Mouse (Mus musculus): ENCODE results near the gene Klk1b4. TPM values are rescaled to one million over a fixed set of nuclear protein-coding genes. Genes with fewer than 3 reads are reported as not detected.
"Not testable (repeated sequence)": the region's sequence is repeated elsewhere in the genome, so short reads cannot be mapped to it uniquely, and the experiment has no call there.

Klk1b4 gene
- polyA plus RNA-seq, 1 experiment from 2014 or later: not detected

- not testable (repeated sequence) for DNase-seq (ENCODE audit: low spot score, missing footprints); H3K4me3 ChIP-seq (ENCODE audit: low read depth, low read length); H3K27ac ChIP-seq (ENCODE audit: low read depth, low read length); H3K36me3 ChIP-seq (ENCODE audit: control insufficient read depth, insufficient read depth, low read length); ATAC-seq (ENCODE audit: low FRiP score); H3K4me1 ChIP-seq (ENCODE audit: control insufficient read depth, insufficient read depth, low read length); H3K9me3 ChIP-seq (ENCODE audit: control insufficient read depth, low read length); H3K4me2 ChIP-seq; H3K9ac ChIP-seq (ENCODE audit: low read length); H3K27me3 ChIP-seq (ENCODE audit: control insufficient read depth, insufficient read depth, low read length)
- WGBS: 86% methylated on average over 6 of the region's 6 CpGs
These were observed 15.1 kb downstream of the Klk1b4 start for GRCm38 (mm10) chr7:44222335-44222734.

GRCm38 (mm10) chr7:44225076-44225475, 17.8 kb downstream of the Klk1b4 start, which contains the start of gene Klk1:
Gene Klk1 (plus strand): TSS chr7:44225360.
- ATAC-seq (ENCODE audit: low FRiP score): no peak
- no peaks in the 10 kb centered on the region for H3K9me3 ChIP-seq (ENCODE audit: control insufficient read depth, low read length)

GRCm38 (mm10) chr7:44235909-44236308, 28.7 kb downstream of the Klk1b4 start, which contains the start of gene Gm36864:
Gene Gm36864 (plus strand): TSS chr7:44236177.
- 94% methylated on average over 3 of the region's 3 CpGs for WGBS

More at GRCm38 (mm10) chr7:44225076-44225475, 17.8 kb downstream of the Klk1b4 start, which contains the start of gene Klk1:
- Histone ChIP-seq H3K4me2 (no peak within 1 kb of the TSS), H3K27ac (ENCODE audit: low read depth, low read length) (no peak within 1 kb of the TSS), H3K9ac (ENCODE audit: low read length) (no peak within 1 kb of the TSS), H3K4me1 (ENCODE audit: control insufficient read depth, insufficient read depth, low read length) (no peaks in the 10 kb centered on the region), H3K4me3 (ENCODE audit: low read depth, low read length) (no peak within 1 kb of the TSS), H3K36me3 (ENCODE audit: control insufficient read depth, insufficient read depth, low read length) (no peaks in the 10 kb centered on the region), H3K27me3 (ENCODE audit: control insufficient read depth, insufficient read depth, low read length) (no peaks in the 10 kb centered on the region)
- no peak for DNase-seq (ENCODE audit: low spot score, missing footprints)
- 50% methylated on average over 1 of the region's 1 CpGs for WGBS

GRCm38 (mm10) chr7:44239913-44240312, 32.7 kb downstream of the Klk1b4 start:
- Histone ChIP-seq H3K36me3 (ENCODE audit: control insufficient read depth, insufficient read depth, low read length) (no peaks in the 10 kb centered on the region), H3K4me3 (ENCODE audit: low read depth, low read length) (no peak overlapping the region), H3K4me2 (no peak overlapping the region), H3K27me3 (ENCODE audit: control insufficient read depth, insufficient read depth, low read length) (no peaks in the 10 kb centered on the region), H3K9me3 (ENCODE audit: control insufficient read depth, low read length) (no peaks in the 10 kb centered on the region), H3K4me1 (ENCODE audit: control insufficient read depth, insufficient read depth, low read length) (no peaks in the 10 kb centered on the region), H3K9ac (ENCODE audit: low read length) (no peak overlapping the region), H3K27ac (ENCODE audit: low read depth, low read length) (no peak overlapping the region)
- ATAC-seq (ENCODE audit: low FRiP score) (no peak), DNase-seq (ENCODE audit: low spot score, missing footprints) (no peak)
- 64% methylated on average over 2 of the region's 2 CpGs for WGBS

More at GRCm38 (mm10) chr7:44235909-44236308, 28.7 kb downstream of the Klk1b4 start, which contains the start of gene Gm36864:
- no peak within 1 kb of the TSS for H3K27ac ChIP-seq (ENCODE audit: low read depth, low read length)
- no peaks in the 10 kb centered on the region for H3K4me1 ChIP-seq (ENCODE audit: control insufficient read depth, insufficient read depth, low read length)
- H3K36me3 ChIP-seq (ENCODE audit: control insufficient read depth, insufficient read depth, low read length): no peaks in the 10 kb centered on the region
- no peak within 1 kb of the TSS for H3K9ac ChIP-seq (ENCODE audit: low read length)
- ATAC-seq (ENCODE audit: low FRiP score) (no peak), DNase-seq (ENCODE audit: low spot score, missing footprints) (peak; percentile 72)
- H3K4me3 ChIP-seq (ENCODE audit: low read depth, low read length): no peak within 1 kb of the TSS
- H3K9me3 ChIP-seq (ENCODE audit: control insufficient read depth, low read length): no peaks in the 10 kb centered on the region
- no peak within 1 kb of the TSS for H3K4me2 ChIP-seq
- H3K27me3 ChIP-seq (ENCODE audit: control insufficient read depth, insufficient read depth, low read length): no peaks in the 10 kb centered on the region

- Histone ChIP-seq H3K4me2 (no peak overlapping the region), H3K4me3 (ENCODE audit: low read depth, low read length) (no peak overlapping the region), H3K27ac (ENCODE audit: low read depth, low read length) (no peak overlapping the region), H3K36me3 (ENCODE audit: control insufficient read depth, insufficient read depth, low read length) (no peaks in the 10 kb centered on the region), H3K9ac (ENCODE audit: low read length) (no peak overlapping the region), H3K4me1 (ENCODE audit: control insufficient read depth, insufficient read depth, low read length) (peaks cover 4% of the 10 kb centered on the region; the same call in 1 of the 2 replicates), H3K9me3 (ENCODE audit: control insufficient read depth, low read length) (no peaks in the 10 kb centered on the region), H3K27me3 (ENCODE audit: control insufficient read depth, insufficient read depth, low read length) (no peaks in the 10 kb centered on the region)
- no peak for DNase-seq (ENCODE audit: low spot score, missing footprints)
- ATAC-seq (ENCODE audit: low FRiP score): no peak
- 63% methylated on average over 1 of the region's 1 CpGs for WGBS
These were observed 33.5 kb downstream of the Klk1b4 start for GRCm38 (mm10) chr7:44240712-44241111.

GRCm38 (mm10) chr7:44241163-44241562, 33.9 kb downstream of the Klk1b4 start:
- Histone ChIP-seq H3K36me3 (ENCODE audit: control insufficient read depth, insufficient read depth, low read length) (no peaks in the 10 kb centered on the region), H3K9me3 (ENCODE audit: control insufficient read depth, low read length) (no peaks in the 10 kb centered on the region), H3K4me3 (ENCODE audit: low read depth, low read length) (no peak overlapping the region), H3K9ac (ENCODE audit: low read length) (no peak overlapping the region), H3K27me3 (ENCODE audit: control insufficient read depth, insufficient read depth, low read length) (no peaks in the 10 kb centered on the region), H3K4me1 (ENCODE audit: control insufficient read depth, insufficient read depth, low read length) (peaks cover 4% of the 10 kb centered on the region; the same call in 1 of the 2 replicates), H3K4me2 (no peak overlapping the region), H3K27ac (ENCODE audit: low read depth, low read length) (no peak overlapping the region)
- peak; percentile 4 for DNase-seq (ENCODE audit: low spot score, missing footprints)
- WGBS: 68% methylated on average over 2 of the region's 2 CpGs
- no peak for ATAC-seq (ENCODE audit: low FRiP score)

- DNase-seq (ENCODE audit: low spot score, missing footprints): peak; percentile 76
- H3K9ac ChIP-seq (ENCODE audit: low read length): no peak overlapping the region
- H3K27ac ChIP-seq (ENCODE audit: low read depth, low read length): no peak overlapping the region
- no peak overlapping the region for H3K4me3 ChIP-seq (ENCODE audit: low read depth, low read length)
- ATAC-seq (ENCODE audit: low FRiP score): no peak
- H3K4me2 ChIP-seq: no peak overlapping the region
- peaks cover 11% of the 10 kb centered on the region; the same call in 1 of the 2 replicates for H3K4me1 ChIP-seq (ENCODE audit: control insufficient read depth, insufficient read depth, low read length)
- no peaks in the 10 kb centered on the region for H3K27me3 ChIP-seq (ENCODE audit: control insufficient read depth, insufficient read depth, low read length)
- 29% methylated on average over 1 of the region's 1 CpGs for WGBS
- H3K9me3 ChIP-seq (ENCODE audit: control insufficient read depth, low read length): no peaks in the 10 kb centered on the region
- H3K36me3 ChIP-seq (ENCODE audit: control insufficient read depth, insufficient read depth, low read length): no peaks in the 10 kb centered on the region
These were observed 36.8 kb downstream of the Klk1b4 start for GRCm38 (mm10) chr7:44244080-44244479.

- H3K9me3 ChIP-seq (ENCODE audit: control insufficient read depth, low read length): no peaks in the 10 kb centered on the region
- peak within 1 kb of the TSS; percentile 77 for H3K27ac ChIP-seq (ENCODE audit: low read depth, low read length)
- WGBS: under 1% methylated on average over 62 of the region's 62 CpGs
- H3K27me3 ChIP-seq (ENCODE audit: control insufficient read depth, insufficient read depth, low read length): no peaks in the 10 kb centered on the region
- peak; percentile 99 for DNase-seq (ENCODE audit: low spot score, missing footprints)
- H3K4me1 ChIP-seq (ENCODE audit: control insufficient read depth, insufficient read depth, low read length): peaks cover 11% of the 10 kb centered on the region; the same call in 1 of the 2 replicates
- peak; percentile 88 for ATAC-seq (ENCODE audit: low FRiP score)
- peaks cover 12% of the 10 kb centered on the region; the same call in 1 of the 2 replicates for H3K36me3 ChIP-seq (ENCODE audit: control insufficient read depth, insufficient read depth, low read length)
- peak within 1 kb of the TSS; percentile 57 for H3K4me2 ChIP-seq
- peak within 1 kb of the TSS; percentile 91 for H3K4me3 ChIP-seq (ENCODE audit: low read depth, low read length)
- H3K9ac ChIP-seq (ENCODE audit: low read length): peak within 1 kb of the TSS; percentile 95
These were observed 39.1 kb downstream of the Klk1b4 start, which contains the start of the genes 1700028J19Rik and 2410002F23Rik for GRCm38 (mm10) chr7:44246055-44246983. Gene 1700028J19Rik (minus strand): TSS chr7:44246695. Gene 2410002F23Rik (plus strand): TSS chr7:44246722.
